Mouse (Mus musculus) adrenal gland, postnatal 4 days (tissue): ENCODE data around the gene Ankmy1. TPM values are rescaled to one million over a fixed set of nuclear protein-coding genes. Genes with fewer than 3 reads are reported as not detected.
A peak's percentile ranks its signal among the peaks of the same experiment; 100 is the strongest.

ENCODE experiments used
- DNase-seq, 2 experiments: peaks; one replicate each; pipeline ENCODE4 v3.0.0; 2021 to 2022; ENCODE audit warnings: low spot score in 2 of 2, mixed read lengths in 2 of 2
- total RNA-seq, 2 experiments: library from RNA; stranded (reverse); gene quantifications; 2 replicates each; pipeline ENCODE4 v1.2.3; 2021

Ankmy1 gene
- total RNA-seq, 2 experiments from 2014 or later, result 1.2 TPM

DNA sequence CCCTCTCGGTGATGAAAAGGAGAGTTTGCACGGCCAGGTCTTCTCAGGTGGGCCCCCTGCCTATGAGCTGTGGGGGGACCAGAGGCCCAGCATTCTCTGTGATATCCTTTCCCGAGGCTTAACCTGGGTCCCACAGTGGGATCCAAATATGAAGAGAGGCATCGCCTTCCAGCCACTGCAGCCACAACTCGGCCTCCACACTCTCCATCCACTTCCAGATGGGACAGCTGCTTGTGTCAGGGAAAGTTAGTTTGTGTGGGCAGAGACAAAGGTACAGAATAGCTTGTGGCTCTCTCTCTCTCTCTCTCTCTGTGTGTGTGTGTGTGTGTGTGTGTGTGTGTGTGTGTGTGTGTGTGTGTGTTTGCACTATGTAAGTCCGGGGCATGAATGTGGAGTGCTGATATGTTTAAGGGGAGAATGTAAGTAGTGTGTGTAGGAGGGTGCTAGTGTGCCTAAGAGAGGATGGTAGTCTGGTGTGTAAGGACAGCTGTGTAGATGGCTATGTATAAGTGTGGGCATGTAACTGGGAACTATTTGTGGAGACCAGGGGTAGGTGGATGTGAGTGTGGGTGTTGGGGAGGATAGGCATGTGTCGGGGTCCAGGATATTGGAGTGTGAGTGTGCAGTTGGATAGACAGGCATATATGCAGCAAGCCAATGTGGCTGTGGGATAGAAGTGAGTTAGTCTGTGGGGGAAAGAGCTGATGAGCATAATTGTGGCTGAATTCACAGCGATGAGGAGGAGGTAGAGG lies 27.2 kb downstream of the Ankmy1 start:
- DNase-seq, result no peak

GRCm38 (mm10) chr1:92874011-92874410 lies 28.7 kb downstream of the Ankmy1 start:
- DNase-seq, result no peak

GRCm38 (mm10) chr1:92872666-92873065 lies 30.0 kb downstream of the Ankmy1 start:
- no peak for DNase-seq

DNA sequence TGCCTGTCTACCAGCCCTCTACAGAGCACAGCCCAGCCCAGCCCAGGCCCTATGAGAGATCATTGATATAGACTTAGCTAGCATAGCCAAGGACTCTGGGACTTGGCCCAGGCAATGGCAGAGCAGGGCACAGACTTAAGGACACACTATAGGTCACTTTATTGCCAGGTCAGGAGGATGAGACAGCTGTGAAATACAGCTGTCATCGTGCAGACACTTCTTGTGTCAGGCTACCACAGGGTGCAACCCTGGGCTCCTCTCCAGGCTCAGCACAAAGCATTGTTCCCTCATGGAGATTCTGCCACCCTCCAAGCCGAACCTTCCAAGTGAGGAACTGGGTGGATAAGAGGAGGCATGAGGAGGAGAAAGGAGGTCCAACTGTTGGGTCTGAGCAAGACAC lies 32.7 kb downstream of the Ankmy1 start:
- no peak for DNase-seq

DNA sequence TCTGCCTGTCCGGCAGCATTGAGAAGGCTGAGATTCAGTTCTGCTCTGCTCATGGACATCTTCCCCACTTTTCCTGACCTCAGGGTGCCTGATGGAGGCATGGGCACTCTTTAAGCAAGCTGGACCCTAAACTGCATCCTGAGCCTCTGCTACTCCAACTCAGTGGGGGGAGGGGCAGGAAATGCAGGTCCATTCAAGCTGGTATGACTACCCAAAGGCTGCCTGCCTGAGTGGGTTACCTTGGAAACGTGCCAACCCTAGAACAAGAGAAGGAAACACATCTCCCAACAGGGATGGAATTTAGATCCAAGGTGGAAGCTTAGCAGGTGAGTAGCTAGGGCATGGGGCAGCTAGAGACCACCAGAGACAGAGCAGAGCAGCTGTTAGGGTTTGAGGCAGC lies 36.5 kb downstream of the Ankmy1 start:
- no peak for DNase-seq

DNA sequence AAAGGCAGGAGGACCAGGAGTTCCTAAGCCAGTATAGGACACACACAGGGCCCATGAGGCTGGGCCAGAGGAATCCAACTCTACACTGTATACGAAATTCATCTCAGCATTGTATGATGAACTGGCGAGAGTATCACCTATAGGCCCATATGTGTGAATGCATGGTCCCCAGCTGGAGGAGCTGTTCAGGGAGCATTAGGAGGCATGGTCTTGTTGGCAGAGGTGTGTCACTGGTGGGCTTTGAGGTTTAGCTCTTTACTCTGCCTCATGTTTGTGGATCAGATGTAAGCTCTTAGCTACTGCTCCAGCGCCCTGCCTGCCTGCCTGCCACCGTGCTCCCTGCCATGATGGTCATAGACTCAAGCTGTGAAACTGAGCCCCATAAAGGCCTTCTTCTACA lies 39.4 kb downstream of the Ankmy1 start:
- DNase-seq, result no peak

GRCm38 (mm10) chr1:92861503-92861902 lies 41.2 kb downstream of the Ankmy1 start:
- DNase-seq, result no peak

GRCm38 (mm10) chr1:92852450-92852849 lies 50.3 kb downstream of the Ankmy1 start:
- DNase-seq, result no peak

GRCm38 (mm10) chr1:92849938-92850574 lies 52.6 kb downstream of the Ankmy1 start:
- DNase-seq, result no peak

GRCm38 (mm10) chr1:92849491-92849890 lies 53.2 kb downstream of the Ankmy1 start:
- no peak for DNase-seq

DNA sequence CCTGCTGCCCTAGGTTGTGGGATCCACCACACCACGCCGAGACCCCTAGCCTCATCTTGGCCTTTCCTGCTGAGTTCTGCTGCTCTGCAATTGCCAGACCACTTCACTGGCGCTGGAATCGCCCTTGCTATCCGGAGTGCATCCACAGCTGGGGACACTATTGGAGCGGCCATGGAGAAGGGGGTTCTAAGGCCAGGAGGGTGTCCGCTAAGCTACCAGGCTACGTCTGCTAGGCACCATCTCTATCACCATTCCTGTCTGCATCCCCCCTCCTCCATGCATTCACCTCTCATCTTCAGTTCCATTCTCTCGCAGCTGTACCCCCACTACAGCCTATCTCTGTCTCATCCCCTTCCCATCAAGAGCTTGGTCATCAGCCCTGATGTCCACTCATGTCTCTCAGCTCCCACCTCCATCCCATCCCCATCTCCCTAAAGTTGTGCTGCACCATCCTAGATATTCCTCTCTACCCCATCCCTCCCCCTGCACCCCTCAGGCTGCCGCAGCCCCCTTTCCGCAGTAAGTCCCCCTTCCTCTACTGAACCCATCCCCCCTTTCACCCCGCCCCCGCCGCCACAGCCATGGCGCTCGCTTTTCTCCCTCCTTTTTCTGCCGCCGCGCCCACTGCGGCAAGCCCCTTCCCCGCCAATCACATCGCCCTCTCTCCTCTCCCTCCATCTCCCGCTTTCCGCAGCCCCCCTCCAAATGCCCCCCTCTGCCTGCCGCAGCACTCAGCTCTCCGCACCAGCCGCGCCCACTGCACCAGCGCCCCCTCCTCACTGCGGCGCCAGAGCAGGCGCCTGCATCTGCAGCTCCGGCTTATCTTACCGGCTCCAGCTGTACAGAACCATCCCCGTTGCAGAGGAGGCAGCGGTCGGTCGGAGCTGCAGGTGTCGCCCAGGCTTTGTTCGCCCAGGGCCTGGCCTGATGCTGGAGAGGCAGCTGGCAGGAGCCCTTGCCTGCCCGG lies 54.5 kb downstream of the Ankmy1 start:
- no peak for DNase-seq

DNA sequence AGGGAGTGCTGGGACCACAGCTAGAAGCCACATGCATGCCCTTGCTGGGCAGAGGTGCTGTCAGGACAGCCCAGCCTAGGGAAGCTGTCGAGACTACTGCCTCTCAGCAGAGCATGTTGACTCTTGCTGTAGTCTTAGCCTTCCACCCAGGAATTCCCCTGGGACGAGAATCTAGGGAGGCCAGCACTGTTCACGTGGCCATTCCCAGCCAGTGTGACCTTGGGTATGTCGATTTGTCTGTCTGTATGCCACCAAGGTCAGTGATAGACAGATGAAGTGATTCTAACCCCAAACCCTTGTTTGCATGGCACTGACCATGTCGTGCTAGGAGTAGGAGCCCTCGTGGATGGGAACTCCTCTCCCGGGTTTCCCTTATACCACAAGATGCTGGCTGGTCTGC lies 56.8 kb downstream of the Ankmy1 start:
- no peak for DNase-seq

DNA sequence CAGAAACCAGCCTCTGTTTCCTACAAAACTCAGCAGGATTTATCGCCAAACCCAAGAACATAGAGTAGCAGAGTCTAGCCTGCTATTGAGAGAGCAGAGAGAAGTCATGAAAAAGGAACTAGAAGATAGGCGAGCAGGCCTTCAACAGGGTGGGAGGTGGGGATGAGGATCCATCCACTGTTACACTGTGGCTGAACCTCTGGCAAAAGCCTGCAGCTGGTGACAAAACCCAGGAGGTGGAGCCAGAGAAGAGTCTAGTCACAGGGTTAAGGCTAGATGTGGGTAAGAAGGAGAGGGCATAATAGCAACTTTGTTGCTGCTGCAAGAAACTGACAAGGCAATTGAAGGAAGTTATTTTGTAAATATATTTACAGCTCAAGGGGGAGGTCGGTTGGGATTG lies 61.3 kb downstream of the Ankmy1 start:
- no peak for DNase-seq

GRCm38 (mm10) chr1:92840231-92840890 lies 62.3 kb downstream of the Ankmy1 start:
- no peak for DNase-seq

DNA sequence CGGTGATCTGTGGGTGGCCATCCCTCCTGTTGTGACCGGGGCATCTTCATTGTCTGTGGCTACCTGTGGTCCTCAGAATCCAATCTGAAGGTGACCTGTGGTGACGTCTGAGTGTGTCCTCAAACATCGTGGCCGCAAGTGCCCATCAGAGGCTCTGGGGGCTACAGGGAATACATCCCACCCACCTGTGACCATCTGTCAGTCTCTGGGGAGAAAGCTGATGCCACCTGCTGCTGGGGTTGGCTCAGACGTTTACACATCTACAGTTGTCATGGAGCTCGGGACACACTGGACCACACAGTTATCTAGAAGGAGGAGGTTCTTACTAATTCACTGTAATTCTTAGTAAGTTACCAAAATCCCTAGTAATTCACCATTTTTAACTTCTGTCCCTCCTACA lies 63.5 kb downstream of the Ankmy1 start:
- no peak for DNase-seq

- DNase-seq, result no peak
Measured at GRCm38 (mm10) chr1:92837931-92838833, 64.5 kb downstream of the Ankmy1 start.

DNA sequence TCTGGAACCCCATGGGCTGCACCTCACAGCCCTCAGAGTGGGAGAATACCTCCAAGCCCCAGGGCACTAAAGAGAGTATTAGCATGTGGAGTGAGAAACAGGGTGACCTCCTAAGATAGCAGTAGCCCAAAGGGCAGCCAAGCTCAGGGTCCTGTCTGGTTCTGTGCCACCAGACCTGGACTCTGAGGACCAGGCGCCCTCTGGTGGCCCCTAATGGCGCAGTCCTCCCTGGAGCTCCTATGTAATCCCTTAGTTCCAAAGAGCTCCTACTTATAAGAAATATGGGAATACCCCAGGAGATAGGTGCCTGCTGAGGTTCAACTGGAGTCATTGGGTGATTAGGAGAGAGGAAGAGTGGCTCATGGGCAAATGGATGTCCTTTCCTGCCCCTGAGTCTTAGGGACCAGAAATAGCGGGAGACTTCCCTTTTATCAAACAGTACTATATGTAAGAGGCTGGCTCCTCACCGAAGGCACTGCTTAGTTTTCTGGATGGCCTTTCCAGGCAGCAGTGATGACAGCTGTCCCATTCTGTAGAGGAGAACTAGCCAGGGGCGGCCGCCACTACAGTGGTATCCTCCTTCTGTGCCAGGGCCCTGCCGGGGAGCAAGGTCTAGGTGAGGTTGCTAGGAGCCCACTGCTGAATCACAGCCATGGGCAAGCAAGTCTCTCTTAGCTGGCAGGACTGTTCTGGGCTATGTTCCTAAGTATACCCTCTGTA lies 68.6 kb downstream of the Ankmy1 start:
- peak; percentile 63 to 65 for DNase-seq

GRCm38 (mm10) chr1:92832011-92833010 lies 70.4 kb downstream of the Ankmy1 start:
- DNase-seq, result no peak
